9 mouse cellular contexts compared by ENCODE assay signal in genomic region chr12:31008171-31008570, GRCm38 (mm10).
A peak's percentile ranks its signal among the peaks of the same experiment; 100 is the strongest.
DNase-seq lines count a peak whose midpoint lies in the region; ATAC-seq and TF ChIP-seq lines count a peak whose summit lies in the region.
"Had no signal": no experiment of that assay in that cellular context is flagged by ENCODE, and none has a peak within 500 bp of the region (broad histone marks: within the 10 kb centered on the region; RNA-seq: fewer than 3 reads in every experiment).

No protein-coding gene starts in this region.

- TF ChIP-seq CTCF in MEL (IDR thresholded peaks at IDR 0.05 in 2 of 3, conservative IDR thresholded peaks at IDR 0.05 in 1 of 3; ENCODE audit: control insufficient read depth in 1 of 3, insufficient read depth in 1 of 3, low read depth in 2 of 3, low read length in 3 of 3, poor library complexity in 1 of 3, severe bottlenecking in 1 of 3): peak; percentile 31 to 87 (median 80); a peak in 5 of 6 replicates

- no peaks in the 10 kb centered on the region for H3K36me3 ChIP-seq in kidney, embryonic 16.5 days (ENCODE audit: insufficient read depth, low read length)
- no peaks in the 10 kb centered on the region for H3K36me3 ChIP-seq in MEL (ENCODE audit: control insufficient read depth in 1 of 2, insufficient read depth in 2 of 2, low read length in 2 of 2)
- H3K36me3 ChIP-seq in limb, embryonic 11.5 days (ENCODE audit: control insufficient read depth, insufficient read depth, low read length): no peaks in the 10 kb centered on the region
- H3K36me3 ChIP-seq: liver, embryonic 13.5 days had no signal

- H3K4me1 ChIP-seq in kidney, embryonic 16.5 days (ENCODE audit: insufficient read depth, low read length): no peaks in the 10 kb centered on the region
- no peaks in the 10 kb centered on the region for H3K4me1 ChIP-seq in MEL (ENCODE audit: control insufficient read depth in 1 of 2, insufficient read depth in 2 of 2, low read length in 2 of 2)
- no peaks in the 10 kb centered on the region for H3K4me1 ChIP-seq in limb, embryonic 11.5 days (ENCODE audit: control insufficient read depth, insufficient read depth, low read length)
- H3K4me1 ChIP-seq: liver, embryonic 13.5 days had no signal

- WGBS in kidney, embryonic 16.5 days: 22% methylated on average over 6 of the region's 6 CpGs
- WGBS in limb, embryonic 11.5 days: 27% methylated on average over 6 of the region's 6 CpGs

- no peak for ATAC-seq in kidney, embryonic 16.5 days (ENCODE audit: low FRiP score, low TSS enrichment)
- no peak for ATAC-seq in limb, embryonic 11.5 days (ENCODE audit: insufficient number of reproducible peaks, low FRiP score, low TSS enrichment, low read depth)

- H3K4me2 ChIP-seq in kidney, embryonic 16.5 days (replicated peaks; ENCODE audit: low read depth, low read length): no peak overlapping the region
- no peak overlapping the region for H3K4me2 ChIP-seq in limb, embryonic 11.5 days (ENCODE audit: low read depth, severe bottlenecking)
- H3K4me2 ChIP-seq: liver, embryonic 13.5 days had no signal

- H3K9ac ChIP-seq in kidney, embryonic 16.5 days (replicated peaks; ENCODE audit: low read length): no peak overlapping the region
- H3K9ac ChIP-seq in MEL (ENCODE audit: control insufficient read depth, low read depth, low read length, poor library complexity, severe bottlenecking): no peak overlapping the region
- H3K9ac ChIP-seq in limb, embryonic 11.5 days (ENCODE audit: low read length): no peak overlapping the region
- H3K9ac ChIP-seq: liver, embryonic 13.5 days had no signal

- no peaks in the 10 kb centered on the region for H3K9me3 ChIP-seq in kidney, embryonic 16.5 days (ENCODE audit: low read length)
- H3K9me3 ChIP-seq in MEL (replicated peaks; ENCODE audit: insufficient read depth, low read length): no peaks in the 10 kb centered on the region
- no peaks in the 10 kb centered on the region for H3K9me3 ChIP-seq in limb, embryonic 11.5 days (ENCODE audit: control insufficient read depth, low read length)
- H3K9me3 ChIP-seq: liver, embryonic 13.5 days had no signal

- no peak for TF ChIP-seq EP300 in MEL (IDR thresholded peaks at IDR 0.05; ENCODE audit: low read depth in 1 of 2, low read length in 2 of 2)

- H3K79me2 ChIP-seq in MEL (ENCODE audit: control insufficient read depth, insufficient read depth, low read length, poor library complexity): no peaks in the 10 kb centered on the region

- no peak overlapping the region for H3K4me3 ChIP-seq in kidney, embryonic 16.5 days (ENCODE audit: low read length)
- H3K4me3 ChIP-seq in MEL (ENCODE audit: control insufficient read depth in 1 of 2, insufficient read depth in 1 of 2, low read depth in 2 of 2, low read length in 2 of 2): no peak overlapping the region
- no peak overlapping the region for H3K4me3 ChIP-seq in limb, embryonic 11.5 days (ENCODE audit: low read depth, low read length)
- H3K4me3 ChIP-seq: liver, embryonic 13.5 days had no signal

- H3K27me3 ChIP-seq in kidney, embryonic 16.5 days (ENCODE audit: insufficient read depth, low read length): no peaks in the 10 kb centered on the region
- no peaks in the 10 kb centered on the region for H3K27me3 ChIP-seq in MEL (ENCODE audit: control insufficient read depth in 1 of 2, insufficient read depth in 2 of 2, low read length in 2 of 2)
- H3K27me3 ChIP-seq in limb, embryonic 11.5 days (ENCODE audit: control insufficient read depth, insufficient read depth, low read length): no peaks in the 10 kb centered on the region; the same call in 1 of the 2 replicates
- H3K27me3 ChIP-seq: liver, embryonic 13.5 days had no signal

- TF ChIP-seq RAD21 in MEL (IDR thresholded peaks at IDR 0.05; ENCODE audit: low read depth, low read length): peak; percentile 85

- TF ChIP-seq POLR2A in MEL (IDR thresholded peaks at IDR 0.05; ENCODE audit: control insufficient read depth in 1 of 2, insufficient read depth in 1 of 2, low read depth in 1 of 2, low read length in 2 of 2, poor library complexity in 1 of 2): no peak

- H3K27ac ChIP-seq in kidney, embryonic 16.5 days (ENCODE audit: low read length): no peak overlapping the region
- H3K27ac ChIP-seq in MEL (ENCODE audit: control insufficient read depth, low read depth, low read length): no peak overlapping the region
- no peak overlapping the region for H3K27ac ChIP-seq in limb, embryonic 11.5 days (replicated peaks; ENCODE audit: low read depth, low read length)
- H3K27ac ChIP-seq: liver, embryonic 13.5 days had no signal

- DNase-seq in kidney, adult 18-20 months: peak; percentile 45
- DNase-seq in A20 (ENCODE audit: low read depth, low spot score) (peak; percentile 56), MEL (ENCODE audit: low read depth, low spot score) (peak; percentile 69)
- DNase-seq in embryo, embryonic 11.5 days (ENCODE audit: low read depth, low spot score): peak; percentile 32
- peak; percentile 66 for DNase-seq in limb, embryonic 11.5 days (ENCODE audit: low spot score)
- peak; percentile 32 to 53 for DNase-seq in urinary bladder, postnatal 36 days (ENCODE audit: low spot score in 2 of 2)
- DNase-seq in cerebellum, adult 9-10 months: no peak
- DNase-seq: liver, embryonic 13.5 days had no signal

TF ChIP-seq in MEL, 35 proteins besides CTCF, POLR2A, EP300 and RAD21:
- TF ChIP-seq POLR2AphosphoS2 (IDR thresholded peaks at IDR 0.05; ENCODE audit: low read length) (no peak), E2F4 (IDR thresholded peaks at IDR 0.05; ENCODE audit: borderline replicate concordance, low read depth, low read length) (no peak), USF1 (IDR thresholded peaks at IDR 0.05; ENCODE audit: low read depth, low read length) (no peak), SMC3 (IDR thresholded peaks at IDR 0.05; ENCODE audit: low read depth, low read length) (peak; percentile 82), ZC3H11A (IDR thresholded peaks at IDR 0.05; ENCODE audit: low read depth, low read length) (peak; percentile 69)
